Mouse (Mus musculus): Measurements from ENCODE around the gene 5430427O19Rik.

The 5430427O19Rik gene

GRCm38 (mm10) chrX:85869914-85870483, at the start of gene 5430427O19Rik:
Gene 5430427O19Rik, plus strand, starts transcription at chrX:85870354.
- no peak for DNase-seq (ENCODE audit: low read depth, low spot score)

GRCm38 (mm10) chrX:85827719-85828453, 42.3 kb upstream of the 5430427O19Rik start:
- no peak for DNase-seq (ENCODE audit: low read depth, low spot score)

- DNase-seq (ENCODE audit: low read depth, low spot score): no peak
Observed at GRCm38 (mm10) chrX:85829000-85829399, 41.2 kb upstream of the 5430427O19Rik start.

- no peak for DNase-seq (ENCODE audit: low read depth, low spot score)
Observed at GRCm38 (mm10) chrX:85839174-85839573, 31.0 kb upstream of the 5430427O19Rik start.

- DNase-seq (ENCODE audit: low read depth, low spot score): no peak
Observed at GRCm38 (mm10) chrX:85855938-85856337, 14.2 kb upstream of the 5430427O19Rik start.

- no peak for DNase-seq (ENCODE audit: low read depth, low spot score)
Observed at GRCm38 (mm10) chrX:85857169-85857568, 13.0 kb upstream of the 5430427O19Rik start.

GRCm38 (mm10) chrX:85868079-85868478, 2.1 kb upstream of the 5430427O19Rik start:
- no peak for DNase-seq (ENCODE audit: low read depth, low spot score)

GRCm38 (mm10) chrX:85871371-85872056, 1.4 kb downstream of the 5430427O19Rik start:
- no peak for DNase-seq (ENCODE audit: low read depth, low spot score)

GRCm38 (mm10) chrX:85874367-85874766, 4.2 kb downstream of the 5430427O19Rik start:
- DNase-seq (ENCODE audit: low read depth, low spot score): no peak

GRCm38 (mm10) chrX:85875951-85876350, 5.8 kb downstream of the 5430427O19Rik start:
- DNase-seq (ENCODE audit: low read depth, low spot score): no peak

- DNase-seq (ENCODE audit: low read depth, low spot score): no peak
Observed at GRCm38 (mm10) chrX:85877747-85878146, 7.6 kb downstream of the 5430427O19Rik start.

GRCm38 (mm10) chrX:85878293-85878692, 8.1 kb downstream of the 5430427O19Rik start:
- no peak for DNase-seq (ENCODE audit: low read depth, low spot score)

- DNase-seq (ENCODE audit: low read depth, low spot score): no peak
Observed at GRCm38 (mm10) chrX:85879198-85879977, 9.2 kb downstream of the 5430427O19Rik start.

- DNase-seq (ENCODE audit: low read depth, low spot score): no peak
Observed at GRCm38 (mm10) chrX:85886651-85887050, 16.5 kb downstream of the 5430427O19Rik start.

- DNase-seq (ENCODE audit: low read depth, low spot score): no peak
Observed at GRCm38 (mm10) chrX:85901195-85901594, 31.0 kb downstream of the 5430427O19Rik start.

GRCm38 (mm10) chrX:85919034-85919433, 48.9 kb downstream of the 5430427O19Rik start:
- DNase-seq (ENCODE audit: low read depth, low spot score): no peak

- DNase-seq (ENCODE audit: low read depth, low spot score): no peak
Observed at GRCm38 (mm10) chrX:85932991-85933390, 62.8 kb downstream of the 5430427O19Rik start.
